Mouse (Mus musculus) forebrain, embryonic 12.5 days (tissue): ENCODE measurements around the gene Itgb3bp. TPM values are rescaled to one million over a fixed set of nuclear protein-coding genes. Genes with fewer than 3 reads are reported as not detected.

Experiments
- ATAC-seq: fragments of 200-750 bp; cut with Nextera tagmentation; 2 replicates; pipeline ENCODE4 v1.8.0; 2017; ENCODE audit warnings: moderate TSS enrichment; ENCODE audit not compliant: low FRiP score
- H3K27ac ChIP-seq: fragments of 300-500 bp; sonication (generic); 2 replicates; pipeline ENCODE4 v1.5.1; 2016; ENCODE audit warnings: mild to moderate bottlenecking
- H3K27me3 ChIP-seq: fragments of 300-500 bp; sonication (generic); 2 replicates; pipeline ENCODE4 v1.6.1; 2016; ENCODE audit warnings: mild to moderate bottlenecking
- H3K36me3 ChIP-seq: fragments of 300-500 bp; sonication (generic); replicated peaks from 2 replicates; pipeline ENCODE4 v1.6.1; 2016; ENCODE audit warnings: mild to moderate bottlenecking
- H3K4me1 ChIP-seq: fragments of 300-500 bp; sonication (generic); 2 replicates; pipeline ENCODE4 v1.6.1; 2016
- H3K4me2 ChIP-seq: fragments of 300-500 bp; sonication (generic); 2 replicates; pipeline ENCODE4 v1.6.1; 2016; ENCODE audit warnings: mild to moderate bottlenecking, moderate library complexity
- H3K4me3 ChIP-seq: fragments of 300-500 bp; sonication (generic); replicated peaks from 2 replicates; pipeline ENCODE4 v1.5.1; 2016; ENCODE audit warnings: mild to moderate bottlenecking
- H3K9ac ChIP-seq: fragments of 300-500 bp; sonication (generic); 2 replicates; pipeline ENCODE4 v1.6.1; 2016; ENCODE audit warnings: mild to moderate bottlenecking
- H3K9me3 ChIP-seq: fragments of 300-500 bp; sonication (generic); 2 replicates; pipeline ENCODE4 v1.6.1; 2016
- WGBS: fragments of 180-500 bp; shearing (Covaris S2); methylation state at CpG from one replicate; pipeline ENCODE4 v1.1.7; 2016; 5-methylcytosine and 5-hydroxymethylcytosine counted together
- polyA plus RNA-seq: library from polyadenylated mRNA; unstranded; fragments of >200 nt; fragmentation: Nextera tagmentation; extraction: Ambion mirVana; gene quantifications from 2 replicates; pipeline ENCODE4 v1.2.1, GENCODE M21; 2016

The Itgb3bp gene
- polyA plus RNA-seq, 1 experiment from 2014 or later: 54.3 TPM

DNA sequence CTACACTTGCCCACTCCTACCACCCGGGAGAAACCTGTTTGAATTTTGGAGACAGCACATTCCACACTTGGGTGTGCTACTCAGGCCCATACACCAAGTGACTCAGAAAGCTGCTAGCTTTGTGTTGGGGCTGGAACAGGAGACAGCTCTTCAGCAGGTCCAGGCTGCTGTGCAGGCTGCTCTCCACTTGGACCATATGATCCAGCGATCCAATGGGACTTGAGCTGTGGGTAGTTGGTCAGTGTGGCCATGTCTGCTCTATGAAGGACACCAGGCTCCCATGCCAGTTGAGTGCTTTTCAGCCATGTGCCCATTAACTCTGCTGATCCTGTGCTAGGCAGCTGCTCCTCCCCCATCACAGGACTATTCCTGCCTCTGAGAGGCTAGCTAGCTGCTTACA, 24.3 kb upstream of the Itgb3bp start:
- H3K36me3 ChIP-seq: no peaks in the 10 kb centered on the region
- no peaks in the 10 kb centered on the region for H3K9me3 ChIP-seq
- H3K4me3 ChIP-seq: no peak overlapping the region
- no peaks in the 10 kb centered on the region for H3K4me1 ChIP-seq
- WGBS: 94% methylated on average over 2 of the region's 2 CpGs
- H3K27ac ChIP-seq: no peak overlapping the region
- no peak overlapping the region for H3K4me2 ChIP-seq
- no peaks in the 10 kb centered on the region for H3K27me3 ChIP-seq
- no peak for ATAC-seq
- no peak overlapping the region for H3K9ac ChIP-seq

DNA sequence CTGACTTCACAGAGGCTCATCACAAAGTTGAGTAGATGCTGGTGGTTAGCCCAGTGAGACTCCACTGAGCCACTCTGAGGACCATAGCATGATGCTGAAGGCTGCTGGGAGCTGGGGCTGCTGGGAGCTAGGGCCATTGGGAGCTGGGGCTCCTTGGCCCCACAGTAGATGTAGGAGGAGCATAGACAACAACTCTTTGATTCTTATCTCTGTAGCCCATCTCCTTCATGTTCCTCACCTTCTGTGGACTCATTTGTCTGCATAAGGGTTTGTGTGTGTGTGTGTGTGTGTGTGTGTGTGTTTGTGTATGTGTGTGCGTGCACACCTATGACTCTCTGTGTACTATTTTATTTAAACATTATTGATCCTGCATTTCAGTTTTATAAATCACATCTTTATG, 18.3 kb upstream of the Itgb3bp start:
- H3K9ac ChIP-seq: no peak overlapping the region
- 100% methylated on average over 1 of the region's 1 CpGs for WGBS
- H3K27me3 ChIP-seq: no peaks in the 10 kb centered on the region
- H3K4me2 ChIP-seq: no peak overlapping the region
- ATAC-seq: no peak
- no peaks in the 10 kb centered on the region for H3K9me3 ChIP-seq
- no peak overlapping the region for H3K27ac ChIP-seq
- H3K4me1 ChIP-seq: peaks cover 2% of the 10 kb centered on the region; the same call in 1 of the 2 replicates
- no peak overlapping the region for H3K4me3 ChIP-seq
- H3K36me3 ChIP-seq: no peaks in the 10 kb centered on the region

DNA sequence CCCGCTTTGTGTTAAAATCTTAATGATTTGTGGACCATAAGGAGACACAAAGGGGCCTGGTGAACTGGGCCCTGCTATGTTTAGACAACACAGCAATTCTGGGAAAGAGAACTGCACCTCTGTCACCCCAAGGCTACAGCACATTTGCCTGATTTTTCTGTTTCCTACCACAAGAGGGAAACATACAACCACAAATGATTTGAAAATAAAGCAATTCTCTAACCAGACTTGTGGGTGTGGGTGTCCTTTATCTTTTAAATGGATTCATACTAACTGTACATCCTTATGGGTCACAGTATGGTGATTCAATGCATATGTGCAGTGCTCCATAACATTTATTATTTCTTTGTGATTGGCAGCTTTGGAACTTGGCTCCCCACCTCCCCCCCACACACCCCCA, 17.6 kb upstream of the Itgb3bp start:
- no peak overlapping the region for H3K4me2 ChIP-seq
- WGBS: 70% methylated on average over 1 of the region's 1 CpGs
- H3K9ac ChIP-seq: no peak overlapping the region
- H3K4me3 ChIP-seq: no peak overlapping the region
- no peak for ATAC-seq
- H3K9me3 ChIP-seq: no peaks in the 10 kb centered on the region
- no peak overlapping the region for H3K27ac ChIP-seq
- H3K4me1 ChIP-seq: peaks cover 2% of the 10 kb centered on the region; the same call in 1 of the 2 replicates
- no peaks in the 10 kb centered on the region for H3K27me3 ChIP-seq
- H3K36me3 ChIP-seq: no peaks in the 10 kb centered on the region

DNA sequence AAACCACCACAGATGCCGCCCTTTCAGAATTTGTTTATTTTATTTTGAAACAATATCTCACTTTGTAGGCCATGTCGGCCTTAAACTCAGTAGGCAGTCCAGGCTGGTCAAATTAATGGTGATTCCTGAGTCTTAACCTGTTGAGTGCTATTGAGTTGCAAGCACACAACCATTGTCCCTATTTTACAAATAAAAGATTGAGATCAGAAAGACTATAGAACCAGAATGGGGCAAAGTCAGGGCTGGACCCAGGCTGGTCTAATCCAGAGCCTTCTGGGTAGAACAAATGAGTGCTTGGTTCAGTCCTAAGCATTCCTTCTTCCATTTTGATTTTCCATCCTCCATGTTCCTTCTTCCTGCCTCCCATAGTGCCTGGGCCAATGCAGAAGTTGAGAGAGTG, 16.9 kb upstream of the Itgb3bp start:
- Histone ChIP-seq H3K27ac (no peak overlapping the region), H3K4me3 (no peak overlapping the region), H3K36me3 (no peaks in the 10 kb centered on the region), H3K27me3 (no peaks in the 10 kb centered on the region), H3K9ac (no peak overlapping the region), H3K4me1 (peaks cover 2% of the 10 kb centered on the region; the same call in 1 of the 2 replicates), H3K9me3 (no peaks in the 10 kb centered on the region), H3K4me2 (no peak overlapping the region)
- ATAC-seq: no peak
- 93% methylated on average over 2 of the region's 2 CpGs for WGBS

DNA sequence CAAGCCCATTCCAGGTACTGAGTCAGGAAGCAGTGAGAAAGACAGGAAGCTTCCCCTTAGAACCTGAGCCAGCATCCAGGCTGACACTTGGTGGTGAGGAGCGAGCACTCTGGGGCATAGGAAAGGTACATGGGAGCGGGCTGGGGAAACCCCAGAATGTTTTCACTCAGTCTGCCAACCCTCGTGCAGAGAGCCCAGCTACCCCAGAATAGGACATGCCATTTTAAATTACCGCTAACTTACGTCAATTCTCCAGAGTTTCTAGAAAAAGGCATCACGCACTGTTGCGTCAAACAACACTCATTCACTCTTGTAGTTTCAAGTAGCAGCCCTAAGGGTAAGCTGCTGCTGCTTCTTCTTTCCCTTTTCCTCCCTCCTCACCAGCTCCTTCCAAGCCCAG, 15.4 kb upstream of the Itgb3bp start:
- ATAC-seq: no peak
- Histone ChIP-seq H3K27me3 (no peaks in the 10 kb centered on the region), H3K36me3 (no peaks in the 10 kb centered on the region), H3K27ac (no peak overlapping the region), H3K9ac (no peak overlapping the region), H3K4me3 (no peak overlapping the region), H3K4me2 (no peak overlapping the region), H3K9me3 (no peaks in the 10 kb centered on the region), H3K4me1 (peaks cover 6% of the 10 kb centered on the region; the same call in 1 of the 2 replicates)
- 88% methylated on average over 7 of the region's 7 CpGs for WGBS

DNA sequence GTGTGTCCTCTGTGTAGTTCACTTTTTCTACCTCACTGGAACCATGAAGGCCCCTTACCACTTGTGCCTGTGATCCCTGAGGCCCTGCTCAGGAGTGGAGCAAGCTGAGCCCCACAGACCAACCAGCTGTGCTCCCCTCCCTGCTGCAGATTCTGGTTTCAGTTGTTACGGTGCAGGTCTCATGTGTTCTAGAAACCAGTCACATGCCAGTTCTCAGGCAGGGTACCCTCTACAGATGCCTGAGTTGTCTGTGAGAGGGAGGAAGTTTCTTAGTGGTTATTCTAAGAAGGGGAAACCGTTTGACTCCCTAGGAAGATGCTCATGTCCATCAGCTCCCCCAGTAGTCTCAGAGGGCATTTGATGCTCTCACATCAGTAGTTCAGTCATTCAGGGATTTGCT, 15.0 kb upstream of the Itgb3bp start:
- no peak overlapping the region for H3K9ac ChIP-seq
- H3K27ac ChIP-seq: no peak overlapping the region
- H3K27me3 ChIP-seq: no peaks in the 10 kb centered on the region
- H3K36me3 ChIP-seq: no peaks in the 10 kb centered on the region
- peaks cover 6% of the 10 kb centered on the region; the same call in 1 of the 2 replicates for H3K4me1 ChIP-seq
- WGBS: 75% methylated on average over 2 of the region's 2 CpGs
- ATAC-seq: no peak
- no peaks in the 10 kb centered on the region for H3K9me3 ChIP-seq
- no peak overlapping the region for H3K4me3 ChIP-seq
- H3K4me2 ChIP-seq: no peak overlapping the region

DNA sequence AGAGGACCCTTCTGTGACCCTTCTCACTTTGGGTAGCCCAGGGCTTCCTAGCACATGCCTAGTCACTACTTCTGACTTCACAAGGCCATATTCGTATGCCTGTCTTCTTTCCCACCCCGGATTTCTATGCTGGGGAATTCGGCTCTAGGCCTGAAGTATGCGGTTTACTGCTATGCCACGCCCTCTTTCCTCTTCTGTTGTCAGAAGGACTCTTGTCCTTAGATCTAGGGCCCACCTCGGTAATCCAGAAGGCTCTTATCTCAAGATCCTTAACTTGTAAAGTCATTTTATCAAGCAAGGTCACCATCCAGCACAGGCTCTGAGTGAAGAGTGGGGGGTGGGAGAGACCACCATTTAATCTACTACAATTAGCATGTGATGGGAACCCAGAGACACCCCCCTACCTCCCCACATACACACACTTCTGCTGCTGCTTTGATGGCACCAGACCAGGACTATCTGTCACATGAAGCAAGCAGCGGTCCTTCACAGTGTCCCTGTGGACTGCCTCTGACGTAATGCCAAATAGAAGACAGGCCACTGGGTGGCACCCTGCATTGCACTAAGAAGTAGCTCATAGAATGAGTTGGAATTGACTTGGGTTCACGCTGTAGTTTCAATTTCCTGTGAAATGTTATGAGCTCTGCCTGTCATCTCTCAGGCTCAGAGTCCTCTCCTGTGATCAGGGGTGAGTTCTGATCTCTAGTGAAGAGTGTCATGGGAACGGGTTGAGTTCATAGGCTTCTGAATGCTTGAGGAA, 12.2 kb upstream of the Itgb3bp start:
- H3K27me3 ChIP-seq: no peaks in the 10 kb centered on the region
- no peak overlapping the region for H3K4me2 ChIP-seq
- 88% methylated on average over 10 of the region's 10 CpGs for WGBS
- H3K9me3 ChIP-seq: no peaks in the 10 kb centered on the region
- H3K27ac ChIP-seq: no peak overlapping the region
- no peak overlapping the region for H3K4me3 ChIP-seq
- no peak overlapping the region for H3K9ac ChIP-seq
- no peaks in the 10 kb centered on the region for H3K36me3 ChIP-seq
- ATAC-seq: no peak
- H3K4me1 ChIP-seq: peaks cover 6% of the 10 kb centered on the region; the same call in 1 of the 2 replicates

DNA sequence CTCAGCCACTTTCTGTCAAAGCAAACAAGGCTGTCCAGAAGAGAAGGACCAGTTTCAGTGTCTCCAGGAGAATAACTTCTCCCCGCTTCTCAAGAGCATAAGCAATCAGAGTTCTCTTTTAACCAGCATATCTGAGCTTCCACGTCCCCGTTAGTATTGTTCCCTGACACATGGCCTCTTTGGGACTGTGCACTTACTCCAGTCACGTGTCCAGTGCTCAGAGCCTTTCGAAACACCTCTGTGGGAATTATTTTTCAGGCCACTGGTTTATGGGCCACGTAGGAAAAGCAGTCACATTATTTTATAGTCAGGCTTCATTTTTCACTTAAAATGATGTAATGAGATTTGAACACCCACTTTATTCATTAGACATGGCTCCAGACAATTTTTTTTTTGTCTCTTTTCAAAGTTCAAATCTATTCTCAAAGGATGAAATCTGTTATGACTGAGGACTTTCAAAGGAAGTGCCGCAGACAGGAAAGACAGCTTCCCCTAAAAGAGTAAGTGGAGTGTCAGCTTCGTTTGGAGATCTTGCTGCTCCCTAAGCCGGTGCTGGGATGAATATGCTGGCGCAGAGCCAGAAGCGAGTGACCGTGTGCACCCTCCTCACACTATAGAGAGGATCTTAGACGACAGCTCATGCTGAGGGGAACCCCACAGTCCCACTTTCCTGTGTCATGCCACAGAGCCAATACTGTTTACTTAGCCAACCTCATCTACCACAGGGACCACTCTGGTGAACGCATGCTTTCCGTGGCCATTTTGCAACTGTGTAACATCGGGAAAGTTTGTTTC, 10.3 kb upstream of the Itgb3bp start:
- Histone ChIP-seq H3K9me3 (no peaks in the 10 kb centered on the region), H3K36me3 (no peaks in the 10 kb centered on the region), H3K9ac (no peak overlapping the region), H3K27ac (no peak overlapping the region), H3K4me3 (no peak overlapping the region), H3K4me2 (no peak overlapping the region), H3K27me3 (no peaks in the 10 kb centered on the region), H3K4me1 (peaks cover 6% of the 10 kb centered on the region; the same call in 1 of the 2 replicates)
- 69% methylated on average over 16 of the region's 16 CpGs for WGBS
- ATAC-seq: no peak

DNA sequence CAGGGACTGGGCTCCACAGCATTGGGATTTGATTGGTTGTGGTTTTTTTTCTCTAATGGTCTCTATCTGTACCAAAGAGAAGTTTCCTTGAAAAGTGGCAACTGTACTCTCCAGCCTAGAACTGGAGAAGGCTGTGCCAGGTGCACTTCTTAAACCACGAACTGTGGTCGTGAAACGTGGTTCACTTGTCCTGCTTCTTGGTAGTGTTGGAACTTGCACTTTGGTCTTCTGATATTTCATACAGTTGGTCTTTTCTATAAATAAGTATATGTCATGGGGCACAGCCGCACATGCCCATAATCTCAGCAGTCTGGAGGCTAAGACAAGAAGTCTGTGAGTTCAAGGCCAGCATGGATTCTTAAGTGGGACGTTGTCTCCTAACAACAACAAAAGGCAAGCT, 6.7 kb upstream of the Itgb3bp start:
- ATAC-seq: no peak
- Histone ChIP-seq H3K27ac (no peak overlapping the region), H3K9me3 (no peaks in the 10 kb centered on the region), H3K9ac (no peak overlapping the region), H3K4me2 (no peak overlapping the region), H3K4me3 (no peak overlapping the region), H3K4me1 (peaks cover 6% of the 10 kb centered on the region), H3K36me3 (no peaks in the 10 kb centered on the region), H3K27me3 (no peaks in the 10 kb centered on the region)
- WGBS: 95% methylated on average over 5 of the region's 5 CpGs

DNA sequence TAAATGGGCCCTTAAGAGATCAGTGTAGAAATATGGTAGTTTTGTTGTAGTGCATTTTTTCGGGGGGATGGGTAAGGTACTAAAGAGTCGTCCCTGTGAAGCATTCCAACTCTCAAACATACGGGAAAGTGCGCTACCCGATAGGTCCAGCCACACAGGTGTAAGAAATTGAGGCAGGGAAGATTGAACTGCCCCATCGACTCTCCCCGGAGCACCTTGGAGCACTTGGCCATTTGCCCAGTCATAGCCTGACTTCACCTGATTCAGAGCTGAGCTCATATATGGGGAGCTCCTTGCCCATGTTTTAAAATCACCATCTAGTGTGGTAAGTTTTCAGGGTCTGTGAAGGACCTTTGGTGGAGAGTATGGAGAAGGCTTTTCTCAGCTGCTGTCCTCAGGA, 5.2 kb upstream of the Itgb3bp start:
- H3K9me3 ChIP-seq: no peaks in the 10 kb centered on the region
- H3K36me3 ChIP-seq: no peaks in the 10 kb centered on the region
- no peaks in the 10 kb centered on the region; the same call in 1 of the 2 replicates for H3K27me3 ChIP-seq
- H3K27ac ChIP-seq: no peak overlapping the region
- no peak overlapping the region for H3K9ac ChIP-seq
- 94% methylated on average over 7 of the region's 7 CpGs for WGBS
- H3K4me3 ChIP-seq: no peak overlapping the region
- H3K4me1 ChIP-seq: peaks cover 10% of the 10 kb centered on the region
- ATAC-seq: no peak
- H3K4me2 ChIP-seq: no peak overlapping the region

DNA sequence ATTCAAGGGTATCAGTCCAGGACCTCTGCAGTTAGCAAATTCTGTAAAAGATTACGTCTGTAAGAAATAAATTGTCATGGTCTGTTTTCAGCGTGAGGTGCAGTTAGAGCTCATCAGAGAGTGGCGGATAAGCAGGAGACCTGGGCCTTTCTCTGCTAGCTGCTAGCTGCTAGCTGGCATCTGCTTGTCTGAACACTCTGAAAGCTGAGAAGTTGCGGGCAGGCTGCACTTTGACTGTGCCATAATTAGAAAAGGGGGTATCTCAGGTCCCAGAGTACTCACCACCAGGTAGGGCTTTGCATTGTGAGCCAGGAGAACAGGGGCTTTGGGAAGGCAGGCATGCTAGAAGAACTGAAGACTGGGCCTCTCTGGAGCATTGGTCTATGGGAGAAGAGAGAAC, 2.2 kb upstream of the Itgb3bp start:
- Histone ChIP-seq H3K4me1 (peaks cover 11% of the 10 kb centered on the region), H3K9me3 (no peaks in the 10 kb centered on the region), H3K4me3 (no peak overlapping the region), H3K9ac (no peak overlapping the region), H3K27ac (no peak overlapping the region), H3K27me3 (no peaks in the 10 kb centered on the region; the same call in 1 of the 2 replicates), H3K4me2 (no peak overlapping the region), H3K36me3 (no peaks in the 10 kb centered on the region)
- no peak for ATAC-seq
- WGBS: 87% methylated on average over 4 of the region's 4 CpGs

DNA sequence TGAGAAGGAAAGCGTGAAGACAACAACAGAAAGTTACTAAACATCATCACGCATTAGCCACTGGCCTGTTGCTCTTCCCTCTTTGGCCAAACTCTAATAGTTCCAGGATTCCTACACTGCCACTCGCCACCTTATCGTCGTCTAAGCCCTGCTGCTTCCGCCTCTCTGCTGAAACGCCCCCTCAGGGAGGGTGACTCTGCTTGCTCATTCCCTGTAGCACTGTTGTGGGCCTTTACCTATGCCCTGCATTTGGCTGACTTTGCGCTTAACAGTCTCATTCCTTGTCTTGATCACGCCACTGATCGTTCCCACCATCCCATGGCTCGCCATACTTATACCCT, 1.6 kb upstream of the Itgb3bp start:
- 71% methylated on average over 11 of the region's 11 CpGs for WGBS
- Histone ChIP-seq H3K4me2 (no peak overlapping the region), H3K4me1 (peaks cover 11% of the 10 kb centered on the region), H3K9ac (no peak overlapping the region), H3K4me3 (no peak overlapping the region), H3K36me3 (no peaks in the 10 kb centered on the region), H3K9me3 (no peaks in the 10 kb centered on the region), H3K27ac (no peak overlapping the region), H3K27me3 (no peaks in the 10 kb centered on the region; the same call in 1 of the 2 replicates)
- ATAC-seq: no peak
